ENCODE assay signal across 17 mouse cellular contexts in genomic region chr9:26642302-26642701, GRCm38 (mm10).
"Had no signal": no experiment of that assay in that cellular context is flagged by ENCODE, and none has a peak within 500 bp of the region (broad histone marks: within the 10 kb centered on the region; RNA-seq: fewer than 3 reads in every experiment).

No protein-coding gene starts in this region.

- H3K4me2 ChIP-seq: lung, embryonic 15.5 days; midbrain, embryonic 11.5 days; midbrain, embryonic 13.5 days; midbrain, embryonic 15.5 days; neural tube, embryonic 12.5 days; stomach, embryonic 15.5 days had no signal

- DNase-seq: lung, adult 2 months; lung, postnatal 14 days; lung, postnatal 36 days; right cerebral cortex, postnatal 14 days; thymus, adult 2 months; thymus, postnatal 25 days; thymus, postnatal 4 days had no signal

- H3K27ac ChIP-seq: lung, embryonic 15.5 days; macrophage; midbrain, embryonic 13.5 days; midbrain, embryonic 15.5 days; neural tube, embryonic 12.5 days; stomach, embryonic 15.5 days; stomach, postnatal 0 days had no signal

- H3K4me3 ChIP-seq: lung, embryonic 15.5 days; megakaryocyte, embryonic 14.5 days; midbrain, embryonic 13.5 days; midbrain, embryonic 15.5 days; neural tube, embryonic 12.5 days; stomach, embryonic 15.5 days had no signal

- H3K9me3 ChIP-seq: lung, embryonic 15.5 days; midbrain, embryonic 13.5 days; midbrain, embryonic 15.5 days; neural tube, embryonic 12.5 days; stomach, embryonic 15.5 days had no signal

- H3K36me3 ChIP-seq: lung, embryonic 15.5 days; midbrain, embryonic 13.5 days; midbrain, embryonic 15.5 days; neural tube, embryonic 12.5 days; stomach, embryonic 15.5 days had no signal

- H3K4me1 ChIP-seq: lung, embryonic 15.5 days; megakaryocyte, embryonic 14.5 days; midbrain, embryonic 13.5 days; midbrain, embryonic 15.5 days; neural tube, embryonic 12.5 days; stomach, embryonic 15.5 days had no signal

- H3K27me3 ChIP-seq: lung, embryonic 15.5 days; megakaryocyte, embryonic 14.5 days; midbrain, embryonic 13.5 days; midbrain, embryonic 15.5 days; neural tube, embryonic 12.5 days; stomach, embryonic 15.5 days had no signal

- ATAC-seq: lung, postnatal 0 days; midbrain, embryonic 13.5 days; midbrain, embryonic 15.5 days had no signal

- H3K9ac ChIP-seq: lung, embryonic 15.5 days; midbrain, embryonic 13.5 days; midbrain, embryonic 15.5 days; neural tube, embryonic 12.5 days; stomach, embryonic 15.5 days had no signal
